Mouse (Mus musculus) mature B cell (primary cell): ENCODE data around the gene Cdca3.

ENCODE experiments used
- in situ Hi-C: fragments of 300-500 bp; cut with MboI; formaldehyde crosslinking; loops from 2 replicates; pipeline ENCODE4 v1.14.3; 2019

Gene Cdca3

GRCm38 (mm10) chr6:124834512-124835081, 5.2 kb downstream of the Cdca3 start:
- in situ Hi-C loops: no loop called here

GRCm38 (mm10) chr6:124835531-124835930, 6.2 kb downstream of the Cdca3 start:
- in situ Hi-C loops: no loop called here

- in situ Hi-C loops: no loop called here
Observed at GRCm38 (mm10) chr6:124836411-124836810, 7.1 kb downstream of the Cdca3 start.

- in situ Hi-C loops: no loop called here
Observed at GRCm38 (mm10) chr6:124839805-124840204, 10.5 kb downstream of the Cdca3 start.

GRCm38 (mm10) chr6:124840241-124841167, 11.2 kb downstream of the Cdca3 start, which contains the start of gene Gnb3:
Gene Gnb3 (minus strand): TSS chr6:124840275.
- in situ Hi-C loops: no loop called here

- in situ Hi-C loops: no loop called here
Observed at GRCm38 (mm10) chr6:124847305-124847704, 18.0 kb downstream of the Cdca3 start.

- in situ Hi-C loops: no loop called here
Observed at GRCm38 (mm10) chr6:124850535-124850934, 21.2 kb downstream of the Cdca3 start.

- in situ Hi-C loops: no loop called here
Observed at GRCm38 (mm10) chr6:124854647-124855046, 25.3 kb downstream of the Cdca3 start.

GRCm38 (mm10) chr6:124856321-124856720, 27.0 kb downstream of the Cdca3 start:
- in situ Hi-C loops: no loop called here

- in situ Hi-C loops: no loop called here
Observed at GRCm38 (mm10) chr6:124856916-124857839, 27.8 kb downstream of the Cdca3 start, which contains the start of gene P3h3. Gene P3h3 (minus strand): TSS chr6:124857752.

- in situ Hi-C loops: no loop called here
Observed at GRCm38 (mm10) chr6:124857840-124858530, 28.6 kb downstream of the Cdca3 start.

- in situ Hi-C loops: no loop called here
Observed at GRCm38 (mm10) chr6:124858561-124859318, 29.4 kb downstream of the Cdca3 start.

GRCm38 (mm10) chr6:124859725-124860124, 30.4 kb downstream of the Cdca3 start:
- in situ Hi-C loops: no loop called here

- in situ Hi-C loops: no loop called here
Observed at GRCm38 (mm10) chr6:124860511-124860910, 31.2 kb downstream of the Cdca3 start.

- in situ Hi-C loops: no loop called here
Observed at GRCm38 (mm10) chr6:124861266-124861665, 31.9 kb downstream of the Cdca3 start.

GRCm38 (mm10) chr6:124861802-124862201, 32.5 kb downstream of the Cdca3 start:
- in situ Hi-C loops: no loop called here

GRCm38 (mm10) chr6:124862406-124863124, 33.2 kb downstream of the Cdca3 start:
- in situ Hi-C loops: no loop called here

GRCm38 (mm10) chr6:124863125-124863657, 33.8 kb downstream of the Cdca3 start:
- in situ Hi-C loops: no loop called here

GRCm38 (mm10) chr6:124863658-124864298, 34.4 kb downstream of the Cdca3 start, which contains the start of gene Gpr162:
Gene Gpr162 (minus strand): TSS chr6:124863983.
- in situ Hi-C loops: no loop called here
